Mouse (Mus musculus): ENCODE measurements around the gene Smchd1. TPM values are rescaled to one million over a fixed set of nuclear protein-coding genes. Genes with fewer than 3 reads are reported as not detected.
A peak's percentile ranks its signal among the peaks of the same experiment; 100 is the strongest.

Smchd1 gene
- total RNA-seq (2014; rRNA removed) (40.2 and 58.7 TPM in 2 replicates), polyA plus RNA-seq (2015; fragmentation: Nextera tagmentation; extraction: Ambion mirVana) (30.2 and 33.4 TPM in 2 replicates)

DNA sequence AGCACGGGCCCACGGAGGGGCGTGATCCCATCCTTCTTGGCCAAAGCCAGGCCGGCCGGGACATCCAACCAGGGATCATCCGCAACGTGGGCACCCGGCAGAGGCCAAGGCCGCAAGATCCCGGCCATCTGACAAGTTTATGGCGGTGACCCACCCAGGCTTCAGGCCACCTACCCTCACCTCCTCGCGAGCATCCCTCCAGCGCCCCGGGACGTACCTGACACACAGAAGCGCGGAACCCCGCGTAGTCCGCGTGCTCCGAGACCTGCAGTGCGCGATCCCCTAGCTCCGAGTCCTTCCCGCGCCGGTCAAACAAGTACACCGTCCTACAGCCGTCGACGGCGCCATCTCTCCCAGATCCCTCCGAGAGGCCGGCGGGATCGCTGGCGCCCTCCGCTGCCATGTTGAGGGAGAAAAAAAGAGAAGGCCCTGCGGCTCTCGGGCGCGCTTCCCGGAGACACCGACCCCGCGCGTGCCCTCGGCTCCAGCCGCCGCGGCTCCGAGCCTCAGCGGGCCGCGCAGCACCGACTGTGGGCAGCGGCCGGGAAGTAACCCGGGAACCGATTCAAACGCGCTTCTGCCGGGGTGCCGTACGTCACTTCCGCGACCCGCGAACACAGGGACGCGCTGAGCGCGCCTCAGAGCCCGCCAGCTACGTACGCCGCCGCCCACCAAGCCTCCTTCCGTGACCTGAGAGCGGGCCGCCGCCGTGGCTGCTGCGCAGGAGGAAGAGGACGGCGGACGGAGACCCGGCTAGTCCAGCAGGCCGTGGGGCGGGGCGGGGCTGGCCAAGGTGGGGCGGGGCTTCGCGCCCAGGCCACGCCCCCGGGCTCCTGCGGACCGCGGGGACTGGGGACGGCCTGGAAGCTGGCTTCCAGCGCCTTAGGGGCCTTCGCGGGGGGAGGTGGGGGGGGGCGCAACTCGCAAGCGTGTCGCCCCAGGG is at the start of gene Smchd1:
Gene Smchd1, minus strand, starts transcription at position 582 of the 943 bp plus-strand sequence.
- Histone ChIP-seq H3K27me3 (ENCODE audit: insufficient read depth, low read length) (no peaks in the 10 kb centered on the region), H3K4me2 (ENCODE audit: low read depth, low read length, poor library complexity, severe bottlenecking) (peak within 1 kb of the TSS; percentile 71), H3K4me1 (ENCODE audit: insufficient read depth, low read length) (peaks cover 6% of the 10 kb centered on the region), H3K27ac (ENCODE audit: low read depth, low read length) (peak within 1 kb of the TSS; percentile 97), H3K4me3 (ENCODE audit: low read depth, low read length) (peak within 1 kb of the TSS; percentile 94), H3K36me3 (ENCODE audit: insufficient read depth, low read length) (no peaks in the 10 kb centered on the region), H3K9ac (replicated peaks; ENCODE audit: low read length, poor library complexity, severe bottlenecking) (peak within 1 kb of the TSS; percentile 94), H3K9me3 (ENCODE audit: low read length) (no peaks in the 10 kb centered on the region)
- DNase-seq (ENCODE audit: low spot score) (peak; percentile 94), ATAC-seq (ENCODE audit: low FRiP score) (peak; percentile 94)
- TF ChIP-seq CTCF (IDR thresholded peaks at IDR 0.05), result no peak
- under 1% methylated on average over 88 of the region's 109 CpGs for WGBS

DNA sequence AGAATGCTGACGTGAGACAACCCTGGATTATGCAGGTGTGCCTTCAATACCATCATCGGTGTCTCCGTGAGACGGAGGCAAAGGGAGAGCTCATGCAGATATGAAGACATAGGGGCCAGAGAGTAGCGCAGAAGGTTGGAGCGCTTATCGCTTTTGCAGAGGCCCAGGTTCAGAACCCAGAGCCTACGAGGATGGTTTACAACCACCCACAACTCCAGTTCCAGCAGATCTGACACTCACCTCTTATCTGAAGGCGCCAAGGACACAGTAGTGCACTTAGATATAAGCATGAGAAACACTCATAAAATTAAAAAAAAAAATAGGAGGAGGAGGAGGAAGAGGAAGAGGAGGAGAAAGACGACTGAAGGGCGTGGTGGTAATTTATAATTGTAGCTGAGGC is 35.2 kb upstream of the Smchd1 start:
- no peak for TF ChIP-seq CTCF (IDR thresholded peaks at IDR 0.05)
- WGBS, result 97% methylated on average over 11 of the region's 11 CpGs
- Histone ChIP-seq H3K27ac (ENCODE audit: low read depth, low read length) (no peak overlapping the region), H3K9me3 (ENCODE audit: low read length) (no peaks in the 10 kb centered on the region), H3K27me3 (ENCODE audit: insufficient read depth, low read length) (no peaks in the 10 kb centered on the region), H3K9ac (replicated peaks; ENCODE audit: low read length, poor library complexity, severe bottlenecking) (no peak overlapping the region), H3K36me3 (ENCODE audit: insufficient read depth, low read length) (no peaks in the 10 kb centered on the region), H3K4me1 (ENCODE audit: insufficient read depth, low read length) (no peaks in the 10 kb centered on the region), H3K4me2 (ENCODE audit: low read depth, low read length, poor library complexity, severe bottlenecking) (no peak overlapping the region), H3K4me3 (ENCODE audit: low read depth, low read length) (no peak overlapping the region)
- DNase-seq (ENCODE audit: low spot score), result no peak
- ATAC-seq (ENCODE audit: low FRiP score), result no peak

DNA sequence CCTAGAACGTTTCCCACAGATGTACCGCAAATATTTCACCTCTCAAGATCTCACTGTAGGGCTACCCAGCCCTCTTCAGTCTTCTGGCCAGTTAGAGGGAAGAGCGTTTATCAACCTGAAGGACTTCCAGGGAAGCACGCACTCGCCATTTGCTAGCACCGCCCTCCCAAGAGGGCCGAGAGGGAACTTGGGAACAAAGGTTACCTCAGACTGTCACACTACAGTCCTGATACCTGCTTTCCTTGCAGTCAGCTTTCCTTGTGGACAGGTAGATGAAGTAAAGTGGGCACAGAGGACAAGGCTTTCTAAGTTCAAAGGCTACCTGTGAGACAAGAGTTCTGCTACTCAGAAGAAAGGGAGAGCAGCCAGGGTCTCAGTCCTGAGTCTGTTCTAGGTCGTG is 31.7 kb upstream of the Smchd1 start:
- ATAC-seq (ENCODE audit: low FRiP score), result no peak
- Histone ChIP-seq H3K4me3 (ENCODE audit: low read depth, low read length) (no peak overlapping the region), H3K4me2 (ENCODE audit: low read depth, low read length, poor library complexity, severe bottlenecking) (no peak overlapping the region), H3K4me1 (ENCODE audit: insufficient read depth, low read length) (no peaks in the 10 kb centered on the region), H3K9ac (replicated peaks; ENCODE audit: low read length, poor library complexity, severe bottlenecking) (no peak overlapping the region), H3K27me3 (ENCODE audit: insufficient read depth, low read length) (no peaks in the 10 kb centered on the region), H3K9me3 (ENCODE audit: low read length) (no peaks in the 10 kb centered on the region), H3K27ac (ENCODE audit: low read depth, low read length) (no peak overlapping the region), H3K36me3 (ENCODE audit: insufficient read depth, low read length) (no peaks in the 10 kb centered on the region)
- no peak for TF ChIP-seq CTCF (IDR thresholded peaks at IDR 0.05)
- no peak for DNase-seq (ENCODE audit: low spot score)
- 93% methylated on average over 8 of the region's 8 CpGs for WGBS

DNA sequence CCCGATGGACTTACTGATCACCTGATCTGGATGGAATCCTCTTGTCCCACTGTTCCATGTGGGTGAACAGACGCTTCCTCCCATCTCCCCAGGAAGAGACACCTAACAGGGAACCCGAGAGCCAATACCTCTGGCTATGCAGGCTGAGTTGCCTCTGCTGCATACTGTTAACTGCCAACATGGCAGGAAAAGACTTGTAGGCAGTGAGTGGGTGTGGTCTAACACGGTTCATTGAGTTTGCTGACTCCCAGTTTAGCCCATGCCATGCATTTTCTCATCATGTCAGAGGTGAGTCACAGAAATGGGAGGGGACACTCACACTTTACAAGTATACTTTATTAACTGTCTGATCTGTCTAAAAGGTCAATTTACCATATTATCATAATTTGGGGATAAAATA is 20.6 kb upstream of the Smchd1 start:
- H3K4me2 ChIP-seq (ENCODE audit: low read depth, low read length, poor library complexity, severe bottlenecking), result no peak overlapping the region
- H3K27ac ChIP-seq (ENCODE audit: low read depth, low read length), result no peak overlapping the region
- H3K9me3 ChIP-seq (ENCODE audit: low read length), result no peaks in the 10 kb centered on the region
- no peaks in the 10 kb centered on the region for H3K4me1 ChIP-seq (ENCODE audit: insufficient read depth, low read length)
- H3K4me3 ChIP-seq (ENCODE audit: low read depth, low read length), result no peak overlapping the region
- H3K27me3 ChIP-seq (ENCODE audit: insufficient read depth, low read length), result no peaks in the 10 kb centered on the region
- TF ChIP-seq CTCF (IDR thresholded peaks at IDR 0.05), result no peak
- 92% methylated on average over 4 of the region's 4 CpGs for WGBS
- ATAC-seq (ENCODE audit: low FRiP score), result no peak
- H3K36me3 ChIP-seq (ENCODE audit: insufficient read depth, low read length), result no peaks in the 10 kb centered on the region
- no peak overlapping the region for H3K9ac ChIP-seq (replicated peaks; ENCODE audit: low read length, poor library complexity, severe bottlenecking)
- no peak for DNase-seq (ENCODE audit: low spot score)

DNA sequence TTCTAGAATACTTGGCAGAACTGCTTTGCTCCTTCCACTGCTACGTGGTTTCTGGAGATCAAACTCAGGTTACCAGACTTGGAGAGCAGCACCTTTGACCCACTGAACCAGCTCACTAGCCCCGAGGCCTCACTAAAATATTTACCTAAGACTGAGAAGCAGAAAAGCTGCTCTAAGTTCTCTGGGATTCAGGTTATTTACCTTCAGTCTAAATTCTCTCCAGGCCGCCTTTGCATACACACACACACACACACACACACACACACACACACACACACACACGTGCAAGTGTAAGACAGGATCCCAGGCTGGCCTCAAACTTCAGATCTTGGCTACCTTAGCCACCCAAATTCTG is 16.2 kb upstream of the Smchd1 start:
- no peaks in the 10 kb centered on the region for H3K9me3 ChIP-seq (ENCODE audit: low read length)
- H3K4me3 ChIP-seq (ENCODE audit: low read depth, low read length), result no peak overlapping the region
- ATAC-seq (ENCODE audit: low FRiP score), result no peak
- no peaks in the 10 kb centered on the region for H3K36me3 ChIP-seq (ENCODE audit: insufficient read depth, low read length)
- no peak overlapping the region for H3K9ac ChIP-seq (replicated peaks; ENCODE audit: low read length, poor library complexity, severe bottlenecking)
- no peak for DNase-seq (ENCODE audit: low spot score)
- H3K27me3 ChIP-seq (ENCODE audit: insufficient read depth, low read length), result no peaks in the 10 kb centered on the region
- TF ChIP-seq CTCF (IDR thresholded peaks at IDR 0.05), result no peak
- no peak overlapping the region for H3K27ac ChIP-seq (ENCODE audit: low read depth, low read length)
- WGBS, result 73% methylated on average over 4 of the region's 4 CpGs
- no peaks in the 10 kb centered on the region for H3K4me1 ChIP-seq (ENCODE audit: insufficient read depth, low read length)
- H3K4me2 ChIP-seq (ENCODE audit: low read depth, low read length, poor library complexity, severe bottlenecking), result no peak overlapping the region

DNA sequence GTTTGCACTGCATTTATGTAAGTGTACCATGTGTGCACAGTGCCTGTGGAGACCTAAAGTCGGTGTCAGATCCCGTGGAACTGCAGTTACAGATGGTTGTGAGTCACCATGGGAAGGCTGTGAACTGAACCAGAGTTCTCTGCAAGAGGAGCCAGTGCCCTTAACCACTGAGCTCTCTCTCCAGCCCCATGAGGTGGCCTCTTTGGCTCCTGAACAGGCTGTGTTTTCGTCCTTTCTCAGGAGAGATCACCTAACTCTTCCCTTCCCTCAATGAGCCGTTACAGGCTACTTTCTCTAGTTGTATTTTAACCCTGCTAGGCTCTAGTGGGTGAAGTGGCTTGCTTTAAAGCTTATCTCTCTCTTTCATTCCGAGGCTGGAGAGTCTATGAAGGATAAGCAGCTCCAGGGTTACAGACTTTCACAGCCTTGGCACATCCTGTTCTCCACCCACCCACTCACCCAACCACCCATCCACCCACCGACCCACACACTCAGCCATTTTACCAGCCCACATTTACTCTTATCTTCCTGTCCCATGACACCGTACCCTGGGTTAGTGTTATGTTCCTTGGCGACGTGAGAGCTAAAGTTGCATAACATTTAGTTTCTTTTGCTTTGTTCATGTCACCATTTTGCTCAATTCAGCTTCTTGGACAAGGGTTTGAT is 15.7 kb upstream of the Smchd1 start:
- ATAC-seq (ENCODE audit: low FRiP score) (no peak), DNase-seq (ENCODE audit: low spot score) (no peak)
- no peak overlapping the region for H3K4me2 ChIP-seq (ENCODE audit: low read depth, low read length, poor library complexity, severe bottlenecking)
- H3K36me3 ChIP-seq (ENCODE audit: insufficient read depth, low read length), result no peaks in the 10 kb centered on the region
- no peak overlapping the region for H3K9ac ChIP-seq (replicated peaks; ENCODE audit: low read length, poor library complexity, severe bottlenecking)
- no peak overlapping the region for H3K27ac ChIP-seq (ENCODE audit: low read depth, low read length)
- H3K4me3 ChIP-seq (ENCODE audit: low read depth, low read length), result no peak overlapping the region
- no peaks in the 10 kb centered on the region for H3K9me3 ChIP-seq (ENCODE audit: low read length)
- H3K27me3 ChIP-seq (ENCODE audit: insufficient read depth, low read length), result no peaks in the 10 kb centered on the region
- no peaks in the 10 kb centered on the region for H3K4me1 ChIP-seq (ENCODE audit: insufficient read depth, low read length)
- whole genome bisulfite sequencing, result 85% methylated on average over 9 of the region's 9 CpGs
- TF ChIP-seq CTCF (IDR thresholded peaks at IDR 0.05), result no peak
